Mouse (Mus musculus): ENCODE measurements at regions not wholly inside any gene's neighbourhood (a gene's known extent, or its start where the extent isn't known, plus 50 kb on each side); places are given as distances from the start of the nearest gene placed in this dataset.

DNA sequence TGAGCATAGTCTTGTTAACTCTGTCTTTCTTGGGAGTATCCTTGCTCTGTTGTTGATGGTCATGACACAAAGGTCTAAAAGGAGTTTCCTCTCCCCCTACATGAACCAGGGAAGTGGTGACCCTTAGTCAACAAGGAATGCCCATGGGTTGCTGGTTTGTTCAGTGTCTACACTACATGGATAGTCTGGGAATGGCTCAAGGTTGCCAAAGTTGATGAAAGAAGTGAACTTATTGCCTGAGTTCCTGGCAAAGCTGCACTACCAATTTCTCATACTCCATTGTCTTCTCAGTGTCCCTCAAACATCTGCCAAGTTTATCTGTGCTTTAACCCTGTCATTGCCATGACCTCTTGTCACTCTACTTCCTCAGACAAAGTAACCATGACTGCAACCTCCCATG lies 49.9 kb upstream of the Cd93 start:
- H3K4me3 ChIP-seq (ENCODE audit: low read depth, low read length): no peak overlapping the region
- H3K9me3 ChIP-seq (ENCODE audit: control insufficient read depth, low read length): no peaks in the 10 kb centered on the region
- no peak overlapping the region for H3K4me2 ChIP-seq (replicated peaks; ENCODE audit: low read depth, low read length)
- H3K27me3 ChIP-seq (ENCODE audit: control insufficient read depth, insufficient read depth, low read length): no peaks in the 10 kb centered on the region
- H3K27ac ChIP-seq (ENCODE audit: low read depth, low read length): no peak overlapping the region
- no peak for ATAC-seq (ENCODE audit: low FRiP score)
- H3K4me1 ChIP-seq (replicated peaks; ENCODE audit: control insufficient read depth, insufficient read depth, low read length): no peaks in the 10 kb centered on the region
- no peak overlapping the region for H3K9ac ChIP-seq (ENCODE audit: low read depth, low read length)
- no peaks in the 10 kb centered on the region for H3K36me3 ChIP-seq (ENCODE audit: control insufficient read depth, insufficient read depth, low read length)
- DNase-seq (ENCODE audit: low spot score): no peak
